Mouse (Mus musculus) midbrain, embryonic 11.5 days (tissue): ENCODE measurements at regions not wholly inside any gene's neighbourhood (a gene's known extent, or its start where the extent isn't known, plus 50 kb on each side); places are given as distances from the start of the nearest gene placed in this dataset.

ENCODE experiments used
- ATAC-seq: fragments of 200-750 bp; cut with Nextera tagmentation; 2 replicates; pipeline ENCODE4 v1.8.0; 2017; ENCODE audit warnings: moderate TSS enrichment, moderate library complexity; ENCODE audit not compliant: low FRiP score
- DNase-seq: peaks from one replicate; pipeline ENCODE4 v3.0.0; 2015; ENCODE audit warnings: low spot score; ENCODE audit errors: missing footprints
- H3K27ac ChIP-seq: fragments of 300-500 bp; sonication (generic); 2 replicates; pipeline ENCODE4 v1.5.1; 2014; ENCODE audit warnings: low read depth, low read length
- H3K27me3 ChIP-seq: fragments of 300-500 bp; sonication (generic); 2 replicates; pipeline ENCODE4 v1.6.1; 2014; ENCODE audit warnings: mild to moderate bottlenecking, low read length, moderate library complexity, mixed read lengths; ENCODE audit not compliant: control insufficient read depth, insufficient read depth
- H3K36me3 ChIP-seq: fragments of 300-500 bp; sonication (generic); 2 replicates; pipeline ENCODE4 v1.6.1; 2014; ENCODE audit warnings: mild to moderate bottlenecking, low read length, moderate library complexity, mixed read lengths; ENCODE audit not compliant: control insufficient read depth, insufficient read depth
- H3K4me1 ChIP-seq: fragments of 300-500 bp; sonication (generic); 2 replicates; pipeline ENCODE4 v1.6.1; 2014; ENCODE audit warnings: low read length; ENCODE audit not compliant: control insufficient read depth, insufficient read depth
- H3K4me2 ChIP-seq: fragments of 300-500 bp; sonication (generic); 2 replicates; pipeline ENCODE4 v1.6.1; 2014; ENCODE audit warnings: mild to moderate bottlenecking, moderate library complexity
- H3K4me3 ChIP-seq: fragments of 300-500 bp; sonication (generic); 2 replicates; pipeline ENCODE4 v1.5.1; 2014; ENCODE audit warnings: low read depth, low read length
- H3K9ac ChIP-seq: fragments of 300-500 bp; sonication (generic); 2 replicates; pipeline ENCODE4 v1.6.1; 2014; ENCODE audit warnings: low read length
- H3K9me3 ChIP-seq: fragments of 300-500 bp; sonication (generic); 2 replicates; pipeline ENCODE4 v1.6.1; 2016; ENCODE audit warnings: low read length; ENCODE audit not compliant: control insufficient read depth
- WGBS: fragments of 180-500 bp; shearing (Covaris S2); extraction: QIAGEN DNeasy Blood & Tissue Kit; methylation state at CpG from one replicate; pipeline ENCODE4 v1.1.7; 2014; 5-methylcytosine and 5-hydroxymethylcytosine counted together

DNA sequence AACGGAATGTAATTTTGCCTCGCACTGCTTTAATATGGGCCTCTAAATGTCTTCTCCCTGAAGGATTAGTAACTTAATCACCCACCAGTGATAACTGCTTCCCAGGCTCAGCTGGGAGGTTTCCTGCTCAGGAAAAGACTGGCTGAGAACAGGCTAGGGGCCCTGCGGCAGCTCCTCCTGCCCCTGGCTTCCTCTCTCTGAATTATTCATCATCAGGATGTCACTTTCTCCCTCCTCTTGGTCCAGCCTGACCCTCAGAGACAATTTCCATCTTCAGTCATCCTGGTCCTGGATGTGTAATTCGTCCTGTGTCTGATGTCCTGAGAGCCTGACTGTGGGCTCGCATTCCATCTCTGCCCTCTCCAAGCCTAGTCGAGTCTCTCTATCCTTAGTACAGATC is 261.2 kb downstream of the Dhx35 start:
- 68% methylated on average over 6 of the region's 6 CpGs for WGBS
- Histone ChIP-seq H3K27me3 (no peaks in the 10 kb centered on the region), H3K4me1 (no peaks in the 10 kb centered on the region), H3K36me3 (no peaks in the 10 kb centered on the region), H3K27ac (no peak overlapping the region), H3K4me2 (no peak overlapping the region), H3K9me3 (no peaks in the 10 kb centered on the region), H3K9ac (no peak overlapping the region), H3K4me3 (no peak overlapping the region)
- ATAC-seq: no peak
- no peak for DNase-seq

DNA sequence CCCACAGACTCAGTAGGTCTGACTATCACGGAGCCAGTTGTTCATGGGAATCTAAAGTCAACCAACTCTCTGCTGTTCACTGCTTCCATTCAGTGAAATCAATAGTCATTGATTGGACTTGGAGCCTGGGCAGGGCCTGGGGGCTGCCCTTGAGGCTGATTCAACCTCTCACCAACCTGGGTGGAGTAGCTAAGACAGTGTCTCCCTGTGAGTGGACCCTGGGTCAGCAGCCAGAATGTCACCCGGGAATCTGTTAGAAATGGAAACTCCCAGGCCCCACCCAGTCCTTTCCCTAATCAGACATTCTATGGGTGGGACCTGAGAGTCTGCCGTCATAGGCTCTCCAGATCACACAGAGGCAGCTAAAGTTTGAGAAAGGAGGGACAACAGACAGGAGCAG is 262.4 kb downstream of the Dhx35 start:
- Histone ChIP-seq H3K9ac (no peak overlapping the region), H3K27ac (no peak overlapping the region)

DNA sequence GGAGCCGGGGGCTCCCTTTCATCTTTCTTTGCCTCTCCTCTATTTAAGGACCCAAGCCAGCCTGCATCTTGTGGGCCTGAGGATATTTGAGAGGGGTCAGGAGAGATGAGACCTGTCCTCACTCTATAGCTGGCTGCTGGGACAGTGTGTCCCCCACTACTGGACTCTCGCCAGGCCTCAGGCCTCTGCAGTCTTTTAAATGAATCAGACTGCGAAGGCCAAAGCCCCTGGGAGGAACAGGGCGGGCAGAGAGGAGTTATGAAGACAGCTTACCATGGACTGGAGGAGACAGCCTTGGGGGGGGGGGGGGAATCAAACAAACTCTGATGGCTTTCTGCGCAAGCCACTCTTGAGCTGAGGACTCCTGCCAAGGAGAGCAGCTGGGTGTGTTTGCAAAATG is 262.9 kb downstream of the Dhx35 start:
- no peaks in the 10 kb centered on the region for H3K36me3 ChIP-seq
- 75% methylated on average over 5 of the region's 5 CpGs for WGBS
- no peak overlapping the region for H3K9ac ChIP-seq
- no peaks in the 10 kb centered on the region for H3K27me3 ChIP-seq
- no peak overlapping the region for H3K27ac ChIP-seq
- ATAC-seq (no peak), DNase-seq (peak; percentile 35)
- H3K4me2 ChIP-seq: no peak overlapping the region
- no peaks in the 10 kb centered on the region for H3K4me1 ChIP-seq
- no peak overlapping the region for H3K4me3 ChIP-seq
- H3K9me3 ChIP-seq: no peaks in the 10 kb centered on the region

More for the DNA sequence above, 262.4 kb downstream of the Dhx35 start:
- no peaks in the 10 kb centered on the region for H3K27me3 ChIP-seq
- 76% methylated on average over 3 of the region's 3 CpGs for WGBS
- H3K4me1 ChIP-seq: no peaks in the 10 kb centered on the region
- H3K36me3 ChIP-seq: no peaks in the 10 kb centered on the region
- peak; percentile 28 for DNase-seq
- H3K4me2 ChIP-seq: no peak overlapping the region
- ATAC-seq: no peak
- no peak overlapping the region for H3K4me3 ChIP-seq
- no peaks in the 10 kb centered on the region for H3K9me3 ChIP-seq

DNA sequence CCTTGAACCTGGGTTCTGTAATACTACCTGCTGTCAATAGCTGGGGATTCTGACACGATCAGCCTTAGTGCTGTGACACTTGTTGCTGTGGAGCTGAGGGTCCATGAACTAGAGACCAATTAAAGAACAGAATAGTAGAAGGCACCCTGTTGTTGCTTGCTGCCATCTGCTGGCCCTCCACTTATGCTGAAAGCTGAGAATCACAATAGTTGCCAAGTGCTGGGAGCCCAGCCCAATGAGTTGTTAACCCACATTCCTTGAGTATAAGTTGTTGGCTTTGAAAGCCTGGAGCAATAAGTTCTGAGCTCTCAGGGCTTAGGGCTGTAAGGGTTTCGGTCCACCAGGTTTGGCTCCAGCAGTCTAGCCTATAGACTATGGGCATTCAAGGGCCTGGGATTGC is 267.7 kb downstream of the Dhx35 start:
- Histone ChIP-seq H3K9ac (no peak overlapping the region), H3K9me3 (no peaks in the 10 kb centered on the region), H3K4me1 (no peaks in the 10 kb centered on the region), H3K27me3 (no peaks in the 10 kb centered on the region), H3K4me2 (no peak overlapping the region), H3K36me3 (no peaks in the 10 kb centered on the region), H3K27ac (no peak overlapping the region), H3K4me3 (no peak overlapping the region)
- ATAC-seq: no peak
- no peak for DNase-seq
- 91% methylated on average over 2 of the region's 2 CpGs for WGBS

DNA sequence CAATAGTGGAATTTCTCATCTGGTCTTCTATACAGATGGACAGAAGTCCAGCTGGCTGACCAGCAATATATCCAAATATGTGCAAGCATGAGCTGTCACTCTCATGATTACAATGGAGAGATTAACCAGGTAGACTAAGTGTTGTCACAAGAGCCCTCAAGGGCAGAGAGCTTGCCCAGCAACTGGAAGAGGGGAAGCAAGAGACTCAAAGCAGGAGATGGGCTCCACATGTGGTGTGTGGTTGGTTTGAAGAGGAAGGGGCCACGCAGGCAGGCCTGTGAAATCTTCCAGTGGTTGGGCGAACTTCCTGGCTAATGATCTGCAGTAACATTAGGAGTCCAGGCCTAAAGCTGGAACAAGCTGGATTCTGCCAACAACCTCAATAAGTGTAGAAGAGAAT is 268.1 kb downstream of the Dhx35 start:
- ATAC-seq: no peak

DNA sequence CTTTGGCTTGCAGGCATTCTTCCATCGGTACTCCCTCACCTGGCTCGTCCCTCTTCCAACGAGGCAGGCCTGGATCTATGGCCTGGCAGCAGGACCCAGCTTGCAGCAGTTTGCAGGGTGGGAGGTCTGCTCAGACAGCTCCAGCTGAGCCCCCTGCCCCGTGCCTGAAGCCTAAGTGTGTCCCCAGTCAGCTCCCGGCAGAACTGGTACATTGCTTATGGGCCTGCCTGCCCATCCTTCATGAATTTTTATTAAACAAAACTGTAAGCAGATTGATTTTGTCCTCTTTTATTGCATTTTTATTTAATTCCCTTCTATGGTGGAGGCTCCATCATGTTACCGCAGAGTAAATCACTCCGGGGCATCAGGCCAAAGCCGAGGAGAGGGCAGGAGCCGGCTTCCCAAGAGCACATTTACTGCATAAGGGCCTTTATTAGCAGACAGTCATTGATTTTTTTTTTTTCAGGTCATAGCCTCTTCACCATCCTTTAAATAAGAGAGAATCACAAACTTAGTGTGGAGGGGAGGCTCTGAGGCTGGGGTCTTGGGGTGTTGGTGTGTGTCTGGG is 269.9 kb downstream of the Dhx35 start:
- Histone ChIP-seq H3K4me1 (no peaks in the 10 kb centered on the region), H3K9me3 (no peaks in the 10 kb centered on the region), H3K36me3 (no peaks in the 10 kb centered on the region), H3K27me3 (no peaks in the 10 kb centered on the region), H3K9ac (no peak overlapping the region), H3K4me3 (no peak overlapping the region), H3K4me2 (no peak overlapping the region), H3K27ac (no peak overlapping the region)
- ATAC-seq: no peak
- WGBS: 78% methylated on average over 9 of the region's 9 CpGs
- DNase-seq: peak; percentile 79

More for the DNA sequence above, 268.1 kb downstream of the Dhx35 start:
- Histone ChIP-seq H3K36me3 (no peaks in the 10 kb centered on the region), H3K4me3 (no peak overlapping the region), H3K27ac (no peak overlapping the region), H3K9ac (no peak overlapping the region), H3K27me3 (no peaks in the 10 kb centered on the region), H3K9me3 (no peaks in the 10 kb centered on the region), H3K4me2 (no peak overlapping the region), H3K4me1 (no peaks in the 10 kb centered on the region)
- WGBS: 85% methylated on average over 2 of the region's 2 CpGs
- DNase-seq: peak; percentile 28

DNA sequence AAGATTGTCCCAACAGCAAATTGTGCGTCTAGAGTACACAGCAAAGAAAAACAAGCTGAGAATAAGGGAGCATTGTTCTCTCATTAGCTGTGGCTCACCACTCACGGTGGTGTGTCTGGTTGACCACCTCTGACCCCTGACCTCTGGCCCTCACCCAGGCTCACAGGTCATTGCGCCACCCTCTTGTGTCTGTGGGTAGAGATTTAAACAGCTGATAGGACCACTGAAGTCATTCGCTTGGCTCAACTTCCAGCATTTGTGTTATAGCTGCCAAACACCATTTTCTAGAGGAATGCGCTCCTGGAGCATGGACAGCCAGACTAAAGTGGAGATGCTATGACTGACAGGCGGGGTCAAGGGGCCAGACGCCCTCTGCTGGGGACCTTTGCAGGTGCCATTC is 272.9 kb downstream of the Dhx35 start:
- 58% methylated on average over 7 of the region's 7 CpGs for WGBS
- ATAC-seq (no peak), DNase-seq (no peak)
- Histone ChIP-seq H3K4me3 (no peak overlapping the region), H3K27ac (no peak overlapping the region), H3K4me2 (no peak overlapping the region), H3K27me3 (no peaks in the 10 kb centered on the region), H3K4me1 (no peaks in the 10 kb centered on the region), H3K9ac (no peak overlapping the region), H3K36me3 (no peaks in the 10 kb centered on the region), H3K9me3 (no peaks in the 10 kb centered on the region)

DNA sequence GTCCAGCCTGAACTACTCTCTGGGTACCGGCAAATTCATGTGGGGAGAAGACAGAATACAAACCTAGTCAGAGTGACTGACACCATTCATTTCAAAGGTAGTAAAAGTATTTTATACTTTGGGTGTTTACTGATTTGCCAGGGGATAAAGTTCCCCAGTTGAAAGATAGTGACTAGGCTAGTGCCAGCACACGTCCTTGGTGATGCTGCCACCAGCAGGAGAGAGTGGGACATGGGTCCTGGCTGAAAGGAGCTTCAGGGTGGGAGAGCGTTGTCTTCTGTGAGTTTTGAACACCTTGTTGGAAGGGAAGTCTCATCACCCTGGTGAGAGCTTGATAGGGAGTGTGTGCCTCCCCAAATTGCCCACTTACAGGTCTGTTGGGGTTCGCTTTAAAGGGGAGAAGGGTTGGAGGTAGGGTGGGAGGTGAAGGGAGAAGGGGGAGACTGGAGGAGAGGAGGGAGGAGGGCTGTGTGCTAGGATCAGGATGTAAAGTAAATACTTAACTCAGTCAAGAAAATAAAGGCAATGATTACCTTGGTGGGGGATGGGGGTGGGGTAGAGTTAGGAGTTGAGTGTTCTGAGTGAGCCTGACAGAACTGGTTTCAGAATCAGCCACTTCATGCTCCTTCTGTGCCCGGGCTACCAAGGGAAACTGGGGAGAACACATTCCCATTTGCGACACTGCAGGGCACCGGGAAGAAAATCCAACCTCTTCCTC is 273.9 kb downstream of the Dhx35 start:
- no peak overlapping the region for H3K9ac ChIP-seq
- ATAC-seq: no peak
- no peak for DNase-seq
- H3K36me3 ChIP-seq: no peaks in the 10 kb centered on the region
- no peaks in the 10 kb centered on the region for H3K27me3 ChIP-seq
- H3K27ac ChIP-seq: no peak overlapping the region
- WGBS: 54% methylated on average over 7 of the region's 7 CpGs
- no peak overlapping the region for H3K4me3 ChIP-seq
- no peak overlapping the region for H3K4me2 ChIP-seq
- H3K9me3 ChIP-seq: no peaks in the 10 kb centered on the region
- no peaks in the 10 kb centered on the region for H3K4me1 ChIP-seq

DNA sequence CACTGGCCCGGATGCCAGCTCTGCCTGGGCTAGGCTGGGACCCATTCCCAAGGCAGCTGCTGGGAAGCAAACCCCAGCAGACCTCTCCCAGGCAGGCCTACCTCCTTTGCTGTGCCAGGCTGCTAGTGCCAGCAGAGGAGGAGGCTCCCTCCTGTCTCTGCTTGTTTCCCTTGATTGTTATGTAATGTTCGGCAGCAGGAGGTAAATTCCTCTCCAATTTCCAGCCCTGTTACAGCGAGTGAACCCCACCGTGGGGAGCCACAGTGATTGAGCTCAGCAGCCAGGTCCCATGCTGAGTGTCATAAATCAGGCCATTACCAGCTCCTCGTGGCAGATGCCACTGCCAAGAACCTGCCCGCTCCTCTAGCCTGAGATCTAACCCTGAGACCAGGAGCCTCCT is 274.6 kb downstream of the Dhx35 start:
- WGBS: 14% methylated on average over 6 of the region's 6 CpGs
- Histone ChIP-seq H3K9me3 (no peaks in the 10 kb centered on the region), H3K27me3 (no peaks in the 10 kb centered on the region), H3K27ac (no peak overlapping the region), H3K4me3 (no peak overlapping the region), H3K4me2 (no peak overlapping the region), H3K4me1 (no peaks in the 10 kb centered on the region), H3K9ac (no peak overlapping the region), H3K36me3 (no peaks in the 10 kb centered on the region)
- no peak for DNase-seq
- no peak for ATAC-seq
